Mouse (Mus musculus) stomach, postnatal 0 days (tissue): ENCODE measurements around the gene Dsn1.

Experiments used
- CTCF ChIP-seq: IDR thresholded peaks from 2 replicates; pipeline ENCODE4 v1.5.1; 2016; ENCODE audit warnings: antibody characterized with exemption, low read depth, mild to moderate bottlenecking, moderate library complexity
- EP300 ChIP-seq: optimal IDR thresholded peaks from 2 replicates; pipeline ENCODE3; 2016; ENCODE audit warnings: antibody characterized with exemption

DNA sequence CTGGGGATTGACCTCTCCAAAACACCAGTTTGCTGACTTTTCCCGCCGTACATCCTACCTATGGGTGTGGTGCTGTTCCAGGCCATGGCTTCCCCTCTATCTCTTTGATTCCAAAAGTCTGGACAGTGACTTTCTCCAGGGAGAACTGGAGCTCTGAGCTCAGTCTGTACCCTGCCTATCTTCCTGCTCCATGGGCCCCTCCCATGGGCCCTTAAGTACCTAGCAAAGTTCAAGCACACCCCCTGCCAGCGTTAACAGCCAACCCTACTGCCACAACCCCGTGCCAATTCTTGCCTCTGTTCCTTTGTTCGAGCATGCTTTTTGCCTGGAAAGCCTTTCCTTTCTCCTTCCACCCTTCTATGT lies 261 bp upstream of the Dsn1 start:
- TF ChIP-seq CTCF (no peak), EP300 (no peak)
